Mouse (Mus musculus) testis, adult 2 months (tissue): ENCODE measurements around the gene Kcnk1.

Experiments
- CTCF ChIP-seq: fragments of 200-500 bp; IDR thresholded peaks from 2 replicates; pipeline ENCODE4 v1.5.1; 2012; ENCODE audit warnings: low read depth, mild to moderate bottlenecking, inconsistent platforms, low read length, moderate library complexity; ENCODE audit not compliant: control insufficient read depth, insufficient read depth, insufficient replicate concordance
- POLR2A ChIP-seq: fragments of 200-500 bp; IDR thresholded peaks from 2 replicates; pipeline ENCODE4 v1.6.1; 2012; ENCODE audit warnings: low read depth, mild to moderate bottlenecking, inconsistent platforms, low read length, moderate library complexity; ENCODE audit not compliant: control insufficient read depth

GRCm38 (mm10) chr8:126053911-126054310 is 58.9 kb downstream of the Kcnk1 start:
- TF ChIP-seq CTCF: no peak
- no peak for TF ChIP-seq POLR2A
